Mouse (Mus musculus): ENCODE measurements at regions not wholly inside any gene's neighbourhood (a gene's known extent, or its start where the extent isn't known, plus 50 kb on each side); places are given as distances from the start of the nearest gene placed in this dataset.
A peak's percentile ranks its signal among the peaks of the same experiment; 100 is the strongest.

DNA sequence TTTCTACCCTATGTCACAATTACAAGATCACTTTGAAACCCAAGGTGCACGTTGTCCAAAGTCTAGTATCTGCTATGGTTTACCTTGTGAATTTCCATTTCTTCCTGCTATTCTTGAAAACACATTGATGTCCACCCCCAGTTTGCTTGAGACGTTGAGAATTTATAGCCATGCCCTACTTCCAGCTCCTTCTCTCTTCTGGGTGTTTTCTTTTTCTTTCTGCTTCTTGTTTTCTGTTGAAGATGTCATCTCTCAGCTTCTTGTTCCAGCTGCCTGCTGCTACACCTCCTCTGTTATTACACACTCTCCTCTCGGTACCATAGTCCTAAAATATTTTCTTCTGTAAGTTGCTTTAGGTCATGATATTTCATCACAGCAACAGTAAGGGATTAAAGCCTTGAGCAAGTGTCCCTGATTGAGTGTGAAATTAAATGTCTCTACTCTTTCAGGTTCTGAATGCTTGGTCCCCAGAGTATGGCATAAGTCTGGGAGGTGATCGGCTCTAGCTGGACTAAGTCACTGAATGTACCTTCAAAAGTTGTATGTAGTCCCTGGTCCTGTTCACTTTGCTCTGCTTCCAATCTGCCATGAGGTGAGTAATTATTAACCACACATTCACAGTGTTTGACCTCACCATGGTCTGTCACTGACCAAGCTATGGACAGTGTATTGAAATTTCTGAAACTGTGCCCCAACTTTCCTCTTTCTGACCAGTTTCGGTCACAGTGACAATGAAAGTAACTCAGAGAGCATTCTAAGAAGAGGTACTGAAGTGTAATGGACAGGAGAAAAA lies 718.1 kb downstream of the Epm2a start:
- no peak for DNase-seq (ENCODE audit: low spot score)

GRCm38 (mm10) chr10:12062302-12062701 lies 719.1 kb downstream of the Epm2a start:
- no peak for DNase-seq (ENCODE audit: low spot score)

DNA sequence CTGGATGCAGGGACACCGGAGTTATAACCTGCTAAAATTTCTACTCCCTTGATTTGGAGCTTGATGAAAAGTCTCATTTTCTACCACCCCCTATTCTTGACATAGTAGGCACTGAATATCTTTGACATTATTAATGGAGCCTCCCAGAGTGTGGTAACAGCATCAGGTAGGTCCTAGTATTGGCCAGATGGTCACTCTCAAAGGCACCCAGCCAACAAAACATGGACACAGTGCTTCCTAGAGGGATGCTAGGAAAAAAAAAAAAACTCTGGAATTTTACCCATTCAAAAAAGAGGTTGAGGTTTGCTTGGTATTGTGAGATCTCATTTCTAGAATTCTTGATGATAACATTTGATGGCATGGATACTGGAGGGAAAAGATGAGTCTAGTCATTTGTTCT lies 740.8 kb downstream of the Epm2a start:
- no peak for DNase-seq (ENCODE audit: low spot score)

GRCm38 (mm10) chr10:12092521-12092920 lies 749.3 kb downstream of the Epm2a start:
- no peak for DNase-seq (ENCODE audit: low spot score)

DNA sequence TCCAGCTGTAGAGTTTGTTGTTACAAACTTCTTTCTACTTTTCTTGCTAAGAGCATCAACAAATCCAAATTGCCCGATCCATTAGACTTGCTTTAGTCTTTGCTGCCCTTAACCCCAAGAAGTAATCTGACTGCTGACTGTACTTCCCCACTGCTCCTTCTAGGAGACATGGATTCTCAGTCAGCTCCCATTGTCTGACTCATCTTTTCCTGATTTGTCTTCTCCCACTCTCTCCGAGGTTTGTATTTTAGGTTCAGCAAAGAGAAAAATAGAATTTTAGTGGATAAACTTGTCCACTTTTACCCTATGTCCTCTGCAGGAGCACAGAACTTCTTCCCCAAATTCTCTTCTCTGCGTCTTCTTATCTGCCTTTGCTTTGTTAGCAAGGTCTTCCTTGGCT lies 753.5 kb downstream of the Epm2a start:
- no peak for DNase-seq (ENCODE audit: low spot score)

DNA sequence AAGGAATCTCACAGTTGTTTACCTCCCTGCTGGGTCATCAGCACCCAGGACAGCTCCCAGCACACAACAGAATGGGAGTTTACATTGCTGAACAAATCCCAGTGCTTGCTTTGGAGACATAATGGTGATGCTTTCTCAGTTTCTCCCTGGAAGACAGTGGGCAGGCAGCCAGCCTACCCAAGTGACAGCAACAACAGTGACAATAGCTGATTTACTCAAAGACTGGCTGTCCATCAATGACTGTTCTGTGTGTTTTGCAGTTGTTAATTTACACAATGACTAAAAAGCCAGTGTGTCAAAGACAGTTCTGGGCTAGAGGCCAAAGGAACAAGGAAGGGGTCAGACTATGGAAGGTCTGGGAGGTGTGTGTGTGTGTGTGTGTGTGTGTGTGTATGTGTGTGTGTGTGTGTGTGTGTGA lies 762.2 kb downstream of the Utrn start:
- DNase-seq (ENCODE audit: low spot score), result peak; percentile 66

- no peak for DNase-seq (ENCODE audit: low spot score)
These were observed 757.4 kb downstream of the Utrn start for GRCm38 (mm10) chr10:12111720-12112119.

DNA sequence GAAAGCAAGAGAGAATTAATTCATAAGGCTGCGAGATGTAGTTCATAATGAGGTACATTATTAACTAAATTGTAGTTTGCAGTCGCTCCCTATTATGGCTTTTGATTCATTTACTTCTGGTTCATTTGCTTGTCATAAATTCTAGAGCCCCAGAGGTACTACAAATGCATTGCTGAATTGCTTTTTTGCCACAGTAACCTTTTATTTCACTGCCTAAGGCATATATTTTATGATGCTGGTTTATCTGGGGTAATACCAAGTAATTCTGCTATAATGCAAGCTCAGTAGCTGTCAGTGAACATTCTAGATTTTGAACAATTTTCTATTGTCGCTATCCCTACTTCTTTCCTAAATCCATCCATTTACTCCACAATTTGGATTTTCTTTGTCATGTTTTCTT lies 753.4 kb downstream of the Utrn start:
- no peak for DNase-seq (ENCODE audit: low spot score)

DNA sequence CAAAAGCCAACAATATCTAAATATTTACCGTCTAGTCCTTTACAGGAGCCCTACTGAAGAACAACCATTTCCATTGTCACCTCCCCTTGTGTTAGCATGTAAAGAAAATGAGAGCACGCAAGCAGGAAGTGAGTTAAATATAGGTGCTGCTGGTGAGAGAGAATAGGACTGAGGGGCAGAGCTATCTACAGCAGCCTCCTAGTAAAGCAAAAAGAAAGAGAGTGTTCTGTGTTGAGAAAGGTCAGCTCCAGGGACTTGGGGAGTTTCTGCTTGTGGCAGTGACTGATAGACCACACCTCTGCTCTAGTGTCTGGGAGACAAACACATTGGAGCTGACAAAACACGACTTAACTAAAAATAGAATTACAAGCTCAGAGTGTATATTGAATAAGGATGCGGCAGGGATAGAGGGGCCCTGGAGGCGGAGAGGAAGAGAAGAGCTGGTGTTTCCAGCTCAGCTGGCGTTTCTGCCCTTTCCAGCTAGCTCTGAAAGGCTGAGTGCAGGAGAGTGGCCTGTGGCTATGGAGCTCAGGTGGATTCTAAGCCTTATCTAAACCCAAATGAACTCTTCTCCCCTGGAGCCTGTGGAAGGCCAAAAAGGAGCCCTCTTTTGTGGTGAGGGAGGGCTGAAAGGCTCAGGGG lies 752.4 kb downstream of the Utrn start:
- no peak for DNase-seq (ENCODE audit: low spot score)

GRCm38 (mm10) chr10:12124272-12124671 lies 744.9 kb downstream of the Utrn start:
- DNase-seq (ENCODE audit: low spot score), result no peak

DNA sequence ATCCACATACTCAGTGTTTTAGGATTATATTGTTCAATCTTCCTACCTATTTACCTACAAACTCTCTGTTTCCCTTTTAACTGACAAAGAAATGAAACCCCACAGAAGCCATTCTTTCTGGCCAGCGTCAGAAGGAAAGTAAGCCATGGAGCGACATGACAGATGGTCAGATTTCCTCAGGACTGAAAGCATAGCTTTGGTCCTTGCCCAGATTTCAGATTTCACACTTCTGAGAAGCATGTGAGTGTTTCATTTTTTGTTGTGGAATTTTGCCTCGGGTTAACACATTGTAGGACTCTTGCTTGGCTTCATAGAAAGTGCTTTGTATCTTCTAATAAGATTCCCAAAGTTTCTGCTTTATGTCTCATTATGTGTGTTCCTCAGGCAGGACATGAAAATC lies 739.7 kb downstream of the Utrn start:
- no peak for DNase-seq (ENCODE audit: low spot score)

- DNase-seq (ENCODE audit: low spot score), result no peak
These were observed 724.5 kb downstream of the Utrn start for GRCm38 (mm10) chr10:12144691-12145090.

- no peak for DNase-seq (ENCODE audit: low spot score)
These were observed 722.1 kb downstream of the Utrn start for GRCm38 (mm10) chr10:12146942-12147537.

DNA sequence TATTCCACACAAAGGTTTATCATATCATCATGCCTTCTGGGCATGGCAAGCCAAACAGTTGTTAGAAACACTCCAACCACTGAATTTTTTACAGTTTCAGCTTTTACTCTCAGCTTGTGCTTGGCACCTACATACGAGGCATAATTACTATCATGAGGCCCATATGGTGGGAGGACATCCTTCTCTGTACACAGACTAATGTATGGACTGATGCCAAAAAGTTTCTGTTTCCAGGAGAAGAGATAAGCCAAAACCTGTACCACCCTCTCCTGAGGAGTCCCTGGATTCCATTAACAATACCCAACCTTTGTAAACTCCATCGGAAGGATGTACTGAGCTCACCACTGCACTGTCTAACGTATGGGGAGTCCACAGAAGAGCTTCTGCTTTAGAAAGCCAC lies 698.9 kb downstream of the Utrn start:
- DNase-seq (ENCODE audit: low spot score), result no peak

GRCm38 (mm10) chr10:12174200-12174818 lies 694.9 kb downstream of the Utrn start:
- DNase-seq (ENCODE audit: low spot score), result peak; percentile 22

GRCm38 (mm10) chr10:12175141-12175540 lies 694.0 kb downstream of the Utrn start:
- no peak for DNase-seq (ENCODE audit: low spot score)

DNA sequence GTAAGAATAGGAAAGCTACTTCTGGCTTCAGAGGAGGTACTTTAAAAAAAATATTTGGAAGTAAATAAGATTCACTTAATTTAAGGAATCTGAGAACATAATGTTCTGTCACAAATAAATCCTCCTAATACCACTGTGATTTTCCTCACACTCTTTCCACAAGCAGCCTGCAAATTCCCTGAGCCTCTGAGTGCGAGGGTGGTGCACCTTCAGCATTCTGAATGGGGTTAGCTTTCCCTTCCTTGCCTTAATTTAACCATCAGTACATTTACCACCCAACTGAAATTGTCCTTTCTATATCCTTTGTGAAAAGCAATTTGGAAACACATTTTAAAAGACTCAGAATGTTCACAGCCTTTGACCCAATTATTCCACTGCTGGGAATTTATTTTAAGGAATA lies 691.7 kb downstream of the Utrn start:
- DNase-seq (ENCODE audit: low spot score), result no peak

GRCm38 (mm10) chr10:12180965-12181364 lies 688.2 kb downstream of the Utrn start:
- DNase-seq (ENCODE audit: low spot score), result no peak

GRCm38 (mm10) chr10:12186918-12187639 lies 682.1 kb downstream of the Utrn start:
- no peak for DNase-seq (ENCODE audit: low spot score)

DNA sequence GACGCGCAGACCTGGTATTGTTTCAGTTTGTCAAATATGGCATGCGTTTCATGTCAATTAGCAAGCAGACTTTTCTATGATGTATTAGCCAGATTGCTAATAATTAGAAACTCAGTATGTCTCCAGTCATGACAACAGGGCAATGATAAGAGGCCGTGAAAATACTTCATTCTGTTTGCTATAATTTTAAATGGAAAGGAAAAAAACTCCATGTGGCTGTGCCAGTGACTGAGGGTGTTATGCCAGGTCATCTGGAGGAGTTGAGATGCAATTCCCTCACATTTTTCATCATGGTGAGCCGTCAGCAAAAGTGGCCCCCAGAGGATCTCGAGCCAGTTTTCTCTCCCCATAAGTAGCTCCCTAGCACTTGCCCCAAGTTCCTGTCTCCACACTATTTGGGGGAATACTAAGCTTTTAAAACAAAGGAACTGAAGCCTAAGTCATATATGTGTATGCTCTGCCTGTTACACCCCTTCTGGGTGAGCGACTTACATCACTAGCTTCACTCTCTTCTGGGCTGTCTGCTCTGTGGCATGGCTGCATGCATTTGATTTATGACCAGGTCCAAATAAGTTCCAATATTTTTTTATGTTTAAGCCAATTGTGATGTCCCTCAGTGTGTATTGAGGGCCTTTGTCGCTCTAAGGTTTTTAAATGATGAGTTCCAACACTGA lies 681.4 kb downstream of the Utrn start:
- no peak for DNase-seq (ENCODE audit: low spot score)

- DNase-seq (ENCODE audit: low spot score), result peak; percentile 17
These were observed 678.7 kb downstream of the Utrn start for GRCm38 (mm10) chr10:12190435-12190834.

DNA sequence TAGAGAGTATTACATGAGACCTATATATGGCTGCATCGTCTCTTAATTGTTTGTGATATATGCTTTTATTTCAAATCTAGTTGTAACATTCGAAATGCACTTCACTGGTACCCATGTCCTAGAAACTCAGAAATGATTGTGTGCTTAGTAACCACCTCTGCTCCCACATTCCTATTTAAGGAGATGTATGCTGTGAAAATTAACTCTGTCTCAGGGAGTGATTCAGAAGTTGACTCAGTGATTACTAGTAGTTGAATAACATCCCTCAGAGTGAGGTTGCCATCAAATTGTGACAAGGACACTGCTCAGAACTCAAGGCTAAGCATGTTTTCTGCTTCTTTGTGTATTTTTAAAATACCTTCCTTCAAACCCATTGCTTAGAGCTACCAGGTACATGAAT lies 661.9 kb downstream of the Utrn start:
- no peak for DNase-seq (ENCODE audit: low spot score)

Data from embryo, embryonic 10.5 days (tissue).